Mouse (Mus musculus) thymus, postnatal 0 days (tissue): ENCODE results near the gene Nlrc4. TPM values are rescaled to one million over a fixed set of nuclear protein-coding genes. Genes with fewer than 3 reads are reported as not detected.

Experiments used
- polyA plus RNA-seq: library from polyadenylated mRNA; unstranded; fragments of >200 nt; fragmentation: Nextera tagmentation; extraction: Ambion mirVana; gene quantifications from 2 replicates; pipeline ENCODE4 v1.2.1, GENCODE M21; 2015

Nlrc4 gene
- polyA plus RNA-seq, 1 experiment from 2014 or later, result 0.47 TPM

Other genes starting within 250 kb of the Nlrc4 start
- gene Memo1, start 163.6 kb downstream of the Nlrc4 start, polyA plus RNA-seq, result 95.1 and 98.0 TPM in 2 replicates
- 289 and 316 TPM in 2 replicates for gene Dpy30, start 135.2 kb downstream of the Nlrc4 start, polyA plus RNA-seq
- gene Spast, start 120.2 kb downstream of the Nlrc4 start, polyA plus RNA-seq, result 14.9 and 15.8 TPM in 2 replicates
- gene Slc30a6, start 63.5 kb downstream of the Nlrc4 start, polyA plus RNA-seq, result 29.1 and 30.5 TPM in 2 replicates
- gene Yipf4, start 30.4 kb upstream of the Nlrc4 start, polyA plus RNA-seq, result 95.4 and 98.3 TPM in 2 replicates
- gene Birc6, start 69.2 kb upstream of the Nlrc4 start, polyA plus RNA-seq, result 126 and 162 TPM in 2 replicates